Mouse (Mus musculus): ENCODE data around the gene Ptprm. TPM values are rescaled to one million over a fixed set of nuclear protein-coding genes. Genes with fewer than 3 reads are reported as not detected.
A peak's percentile ranks its signal among the peaks of the same experiment; 100 is the strongest.

Ptprm gene
- total RNA-seq, 2 experiments from 2014 or later: 31.2 to 33.6 TPM

GRCm38 (mm10) chr17:66769365-66770363, 584.6 kb downstream of the Ptprm start:
- DNase-seq: no peak
- intact Hi-C loops (cut with DNase I; ENCODE audit: low total_unique reads): no loop called here

GRCm38 (mm10) chr17:66768689-66769275, 585.5 kb downstream of the Ptprm start:
- no peak for DNase-seq
- intact Hi-C loops (cut with DNase I; ENCODE audit: low total_unique reads): no loop called here

DNA sequence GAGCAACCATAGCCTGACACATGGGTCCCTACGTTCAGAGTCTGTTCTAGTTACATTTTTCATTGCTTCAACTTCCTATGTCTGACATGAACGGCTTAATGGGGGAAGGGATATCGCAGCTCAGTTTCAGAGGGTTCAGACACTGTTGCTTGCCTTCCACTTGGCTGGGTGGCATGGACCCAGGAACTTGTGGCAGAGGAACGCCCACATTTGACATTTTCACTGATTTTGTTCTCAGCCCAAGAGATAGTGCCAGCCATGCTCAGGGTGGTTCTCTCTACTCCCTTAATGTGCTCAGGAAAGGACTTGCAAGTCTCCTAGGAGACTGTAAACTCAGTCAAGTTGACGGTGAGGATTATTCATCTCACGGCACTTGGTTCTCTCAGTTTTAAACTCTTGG, 588.1 kb downstream of the Ptprm start:
- intact Hi-C loops (cut with DNase I; ENCODE audit: low total_unique reads): no loop called here
- no peak for DNase-seq

GRCm38 (mm10) chr17:66764435-66764834, 589.8 kb downstream of the Ptprm start:
- intact Hi-C loops (cut with DNase I; ENCODE audit: low total_unique reads): no loop called here
- DNase-seq: no peak

- intact Hi-C loops (cut with DNase I; ENCODE audit: low total_unique reads): no loop called here
- no peak for DNase-seq
Measured at GRCm38 (mm10) chr17:66762716-66763115, 591.5 kb downstream of the Ptprm start.

- intact Hi-C loops (cut with DNase I; ENCODE audit: low total_unique reads): no loop called here
- DNase-seq: no peak
Measured at GRCm38 (mm10) chr17:66761326-66762296, 592.6 kb downstream of the Ptprm start.

DNA sequence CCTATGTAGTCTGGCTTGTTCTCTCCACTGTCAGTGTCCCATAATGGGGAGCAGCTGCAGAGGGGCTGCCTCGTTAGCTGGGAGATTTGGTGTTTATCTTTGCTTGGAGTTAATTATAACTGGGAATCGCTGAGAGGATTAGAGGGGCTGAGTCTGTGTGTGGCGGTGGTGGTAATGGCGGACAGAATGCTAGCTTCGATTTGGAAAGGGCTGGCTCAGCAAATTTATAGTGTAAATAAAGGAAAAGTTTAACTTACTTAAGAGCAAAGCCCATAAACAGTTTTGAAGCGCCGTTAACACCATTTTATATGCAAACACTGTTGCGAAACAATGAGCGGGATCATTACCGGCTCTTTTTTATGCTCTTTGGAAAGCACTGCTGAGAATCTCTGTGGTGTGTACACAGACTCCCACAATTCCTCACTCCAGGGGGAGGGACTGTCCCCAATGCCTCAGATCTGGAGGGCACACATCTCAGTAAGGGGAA, 597.2 kb downstream of the Ptprm start:
- DNase-seq: no peak
- intact Hi-C loops (cut with DNase I; ENCODE audit: low total_unique reads): no loop called here

- no peak for DNase-seq
- intact Hi-C loops (cut with DNase I; ENCODE audit: low total_unique reads): no loop called here
Measured at GRCm38 (mm10) chr17:66756500-66756899, 597.8 kb downstream of the Ptprm start.

DNA sequence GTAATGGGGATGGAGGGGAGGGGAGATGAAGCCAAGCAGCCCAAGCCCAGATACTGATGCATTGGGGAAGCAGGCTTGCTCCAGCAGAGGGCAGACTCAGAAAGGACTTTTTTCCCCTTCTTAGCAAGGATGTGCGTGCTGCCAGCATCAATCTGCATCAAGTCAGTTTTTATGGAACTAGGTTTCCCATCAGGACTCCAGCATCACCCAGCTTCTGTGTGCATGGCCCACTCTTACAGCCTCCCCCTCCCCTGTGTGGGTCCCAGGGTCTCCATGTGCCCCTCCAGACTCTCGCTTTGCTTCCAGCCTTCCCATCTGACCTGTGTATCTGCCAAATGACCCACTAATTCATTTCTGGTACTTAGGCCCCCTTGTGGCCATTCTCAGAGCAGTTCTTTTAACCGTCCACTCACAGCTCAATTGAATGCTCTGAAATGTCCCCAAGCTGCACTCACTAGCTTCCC, 599.0 kb downstream of the Ptprm start:
- DNase-seq: no peak
- intact Hi-C loops (cut with DNase I; ENCODE audit: low total_unique reads): no loop called here

GRCm38 (mm10) chr17:66754208-66754865, 599.9 kb downstream of the Ptprm start:
- no peak for DNase-seq
- intact Hi-C loops (cut with DNase I; ENCODE audit: low total_unique reads): no loop called here

DNA sequence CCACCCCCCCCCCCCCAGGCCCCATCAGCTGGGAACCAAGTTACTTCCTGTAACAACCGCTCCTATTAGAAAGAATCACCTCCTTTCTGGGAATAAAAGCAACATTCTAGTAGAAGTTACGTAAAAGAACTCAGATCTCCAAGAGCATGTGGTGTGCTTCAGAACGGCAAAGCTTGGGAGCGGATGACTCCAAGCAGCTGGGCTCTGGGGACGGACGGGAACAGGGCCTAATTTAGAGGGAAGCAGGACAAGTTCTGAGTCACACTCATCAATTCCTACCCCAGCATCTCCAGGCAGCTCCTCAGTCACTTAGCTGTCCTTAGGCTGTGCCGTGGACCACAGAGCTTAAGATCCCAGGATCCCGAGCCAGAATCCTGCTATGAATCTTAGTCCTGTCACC, 602.5 kb downstream of the Ptprm start:
- intact Hi-C loops (cut with DNase I; ENCODE audit: low total_unique reads): no loop called here
- DNase-seq: peak; percentile 50

- no peak for DNase-seq
- intact Hi-C loops (cut with DNase I; ENCODE audit: low total_unique reads): no loop called here
Measured at GRCm38 (mm10) chr17:66750481-66751206, 603.6 kb downstream of the Ptprm start.

- DNase-seq: no peak
- intact Hi-C loops (cut with DNase I; ENCODE audit: low total_unique reads): no loop called here
Measured at GRCm38 (mm10) chr17:66749976-66750375, 604.3 kb downstream of the Ptprm start.

DNA sequence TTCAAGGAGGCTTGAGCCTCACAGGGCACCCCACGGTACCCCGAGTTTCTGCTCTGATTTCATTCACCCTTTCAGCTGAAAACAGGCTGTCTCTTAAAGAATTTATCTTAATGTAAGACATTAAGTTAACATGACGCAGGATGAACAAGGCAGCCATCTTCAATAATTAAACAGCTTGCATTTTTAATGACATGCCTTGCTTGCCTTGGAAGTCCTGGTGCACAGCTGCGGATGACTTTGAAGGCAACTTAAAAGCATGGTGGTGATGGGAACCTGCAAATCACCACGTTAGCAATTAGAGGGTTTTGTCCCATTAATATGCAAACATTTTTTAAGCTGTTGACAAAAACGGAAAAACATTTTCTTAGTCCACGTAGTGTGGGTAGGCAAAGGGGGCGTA, 607.8 kb downstream of the Ptprm start:
- no peak for DNase-seq
- intact Hi-C loops (cut with DNase I; ENCODE audit: low total_unique reads): no loop called here

- no peak for DNase-seq
- intact Hi-C loops (cut with DNase I; ENCODE audit: low total_unique reads): no loop called here
Measured at GRCm38 (mm10) chr17:66743321-66743720, 610.9 kb downstream of the Ptprm start.

GRCm38 (mm10) chr17:66738779-66739345, 615.4 kb downstream of the Ptprm start:
- no peak for DNase-seq
- intact Hi-C loops (cut with DNase I; ENCODE audit: low total_unique reads): no loop called here

- DNase-seq: no peak
- intact Hi-C loops (cut with DNase I; ENCODE audit: low total_unique reads): no loop called here
Measured at GRCm38 (mm10) chr17:66738331-66738730, 615.9 kb downstream of the Ptprm start.

DNA sequence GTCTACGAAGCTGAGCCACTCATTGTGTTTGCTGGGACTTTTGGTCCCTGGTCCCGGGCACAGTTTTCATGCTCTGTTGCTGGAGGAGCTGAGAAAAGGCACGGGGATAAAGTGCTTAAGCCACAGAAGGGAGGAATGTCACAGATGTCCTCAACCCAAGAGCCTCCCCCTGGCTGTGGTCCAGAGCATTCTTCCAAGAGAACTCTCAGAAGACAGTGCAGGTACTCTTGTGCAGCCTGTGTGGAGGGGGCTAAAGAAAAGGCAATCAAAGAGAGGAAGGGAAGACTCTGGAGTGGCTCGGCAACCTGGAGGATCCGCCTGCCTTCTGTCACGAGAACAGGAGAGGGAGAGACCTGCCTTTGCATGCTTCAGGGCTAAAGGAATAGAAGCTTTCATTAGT, 617.8 kb downstream of the Ptprm start:
- DNase-seq: no peak
- intact Hi-C loops (cut with DNase I; ENCODE audit: low total_unique reads): no loop called here

All from gastrocnemius, postnatal 14 days (tissue).